Mouse (Mus musculus) heart, adult 2 months (tissue): ENCODE results near the gene Gm39653. TPM values are rescaled to one million over a fixed set of nuclear protein-coding genes. Genes with fewer than 3 reads are reported as not detected.

Experiments
- DNase-seq, 2 experiments: peaks; one replicate each; pipeline ENCODE4 v3.0.0; 2021
- H3K27ac ChIP-seq: fragments of 200-600 bp; 2 replicates; pipeline ENCODE4 v1.8.1; 2022
- H3K27me3 ChIP-seq: fragments of 200-500 bp; 2 replicates; pipeline ENCODE4 v1.6.1; 2012; ENCODE audit warnings: mild to moderate bottlenecking, low read length, inconsistent platforms, mixed read lengths; ENCODE audit not compliant: control insufficient read depth, insufficient read depth
- H3K36me3 ChIP-seq: fragments of 200-500 bp; 2 replicates; pipeline ENCODE4 v1.6.1; 2012; ENCODE audit warnings: low read length, inconsistent platforms; ENCODE audit not compliant: control insufficient read depth, insufficient read depth
- H3K4me1 ChIP-seq: fragments of 200-500 bp; 2 replicates; pipeline ENCODE4 v1.6.1; 2011; ENCODE audit warnings: low read length; ENCODE audit not compliant: control insufficient read depth, insufficient read depth
- H3K4me3 ChIP-seq: fragments of 200-600 bp; 2 replicates; pipeline ENCODE4 v1.8.1; 2022
- H3K79me2 ChIP-seq: fragments of 200-500 bp; replicated peaks from 2 replicates; pipeline ENCODE4 v1.6.1; 2012; ENCODE audit warnings: mild to moderate bottlenecking, inconsistent platforms, low read length, moderate library complexity, mixed read lengths; ENCODE audit not compliant: control insufficient read depth, insufficient read depth
- H3K9ac ChIP-seq: fragments of 200-500 bp; 2 replicates; pipeline ENCODE4 v1.6.1; 2012; ENCODE audit warnings: low read depth, mild to moderate bottlenecking, control low read depth, inconsistent platforms, low read length, mixed read lengths
- CTCF ChIP-seq: fragments of 200-600 bp; IDR thresholded peaks from 2 replicates; pipeline ENCODE4 v1.8.1; 2022; ENCODE audit warnings: antibody characterized with exemption, mild to moderate bottlenecking, moderate library complexity
- EP300 ChIP-seq: fragments of 200-500 bp; IDR thresholded peaks from 2 replicates; pipeline ENCODE4 v1.6.1; 2011; ENCODE audit warnings: low read depth, low read length, control low read depth; ENCODE audit not compliant: insufficient read depth
- POLR2A ChIP-seq: fragments of 200-500 bp; IDR thresholded peaks from 2 replicates; pipeline ENCODE4 v1.6.1; 2011; ENCODE audit warnings: mild to moderate bottlenecking, low read depth, low read length, control low read depth; ENCODE audit not compliant: insufficient read depth
- WGBS: fragments of 180-500 bp; shearing (Covaris S2); methylation state at CpG from one replicate; pipeline ENCODE4 v1.1.7; 2018; 5-methylcytosine and 5-hydroxymethylcytosine counted together
- intact Hi-C: fragments of 180-260 bp; cut with DNase I; formaldehyde crosslinking; loops from one replicate; pipeline ENCODE4 v1.15.1; 2025
- polyA plus RNA-seq: library from polyadenylated mRNA; depleted of rRNA; stranded (reverse); fragments of >200 nt; gene quantifications from 2 replicates; pipeline ENCODE4 v1.2.3, GENCODE M21; 2012
- total RNA-seq, 2 experiments: library from RNA; stranded (reverse); gene quantifications; 2 replicates each; pipeline ENCODE4 v1.2.3; 2021

Gene Gm39653
- total and polyA plus RNA-seq, 3 experiments: not detected

DNA sequence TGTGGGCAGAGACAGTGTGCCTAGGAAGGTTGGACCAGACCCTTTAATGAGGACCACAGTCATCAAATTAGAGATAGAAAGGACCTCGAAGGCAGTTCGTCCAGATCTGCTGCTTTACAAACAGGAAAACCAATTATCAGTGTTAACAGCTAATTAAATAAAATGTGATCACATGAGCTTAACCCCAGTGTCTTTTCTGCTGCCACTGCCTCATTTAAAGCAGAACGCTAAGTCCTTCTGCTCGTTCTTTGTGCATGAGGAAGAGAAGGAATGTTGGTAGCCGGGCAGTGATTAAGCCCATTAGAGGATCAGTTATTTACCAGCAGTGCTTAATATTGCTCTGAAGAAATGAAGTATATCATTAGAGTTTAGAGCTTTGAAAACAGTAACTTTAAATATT, 39.0 kb upstream of the Gm39653 start:
- H3K79me2 ChIP-seq: no peaks in the 10 kb centered on the region
- no peaks in the 10 kb centered on the region for H3K27me3 ChIP-seq
- H3K4me1 ChIP-seq: no peaks in the 10 kb centered on the region
- no peak overlapping the region for H3K4me3 ChIP-seq
- intact Hi-C loops: no loop called here
- DNase-seq: no peak
- TF ChIP-seq POLR2A (no peak), CTCF (no peak), EP300 (no peak)
- no peaks in the 10 kb centered on the region for H3K36me3 ChIP-seq
- no peak overlapping the region for H3K9ac ChIP-seq
- no peak overlapping the region for H3K27ac ChIP-seq
- 66% methylated on average over 5 of the region's 5 CpGs for WGBS

- no peak overlapping the region for H3K27ac ChIP-seq
- H3K27me3 ChIP-seq: no peaks in the 10 kb centered on the region
- H3K79me2 ChIP-seq: no peaks in the 10 kb centered on the region
- no peak overlapping the region for H3K4me3 ChIP-seq
- intact Hi-C loops: no loop called here
- no peak for TF ChIP-seq CTCF
- TF ChIP-seq EP300: no peak
- no peak for TF ChIP-seq POLR2A
- 76% methylated on average over 8 of the region's 8 CpGs for WGBS
- H3K4me1 ChIP-seq: no peaks in the 10 kb centered on the region
- DNase-seq: no peak
- no peaks in the 10 kb centered on the region for H3K36me3 ChIP-seq
- no peak overlapping the region for H3K9ac ChIP-seq
Observed at GRCm38 (mm10) chr1:63579153-63579552, 36.6 kb upstream of the Gm39653 start.

- H3K79me2 ChIP-seq: no peaks in the 10 kb centered on the region
- WGBS: 80% methylated on average over 7 of the region's 7 CpGs
Observed at GRCm38 (mm10) chr1:63586869-63587268, 28.9 kb upstream of the Gm39653 start.

DNA sequence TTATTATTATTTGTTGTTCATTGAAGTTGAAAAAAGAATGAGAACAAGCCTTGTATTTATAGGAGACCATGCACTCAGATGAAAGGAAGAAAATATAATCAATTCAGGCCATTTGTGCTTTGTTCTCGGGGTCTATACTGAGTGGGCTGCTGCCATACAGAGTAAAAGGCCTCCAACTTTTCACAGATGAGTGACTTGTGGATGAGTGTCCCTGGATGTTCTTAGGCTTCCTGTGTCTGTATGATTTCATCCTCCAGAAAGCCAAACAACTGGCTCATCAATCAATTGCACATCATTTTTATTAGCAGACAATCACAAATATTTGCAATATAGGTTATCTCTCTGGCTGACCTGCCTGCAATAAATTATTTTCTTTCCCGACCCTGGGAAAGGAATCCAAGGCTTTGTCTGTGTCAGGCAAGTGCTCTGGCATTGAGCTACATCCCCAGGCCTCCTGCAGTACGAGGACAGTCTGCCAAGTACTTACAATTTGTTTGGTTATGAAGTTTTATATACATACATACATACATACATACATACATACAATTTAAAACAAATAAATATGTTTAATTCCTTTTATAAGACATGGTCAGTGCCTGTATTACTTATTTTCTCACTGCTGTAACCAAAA, 11.8 kb upstream of the Gm39653 start:
- Histone ChIP-seq H3K79me2 (no peaks in the 10 kb centered on the region), H3K9ac (no peak overlapping the region), H3K4me3 (no peak overlapping the region), H3K27me3 (no peaks in the 10 kb centered on the region), H3K36me3 (no peaks in the 10 kb centered on the region), H3K4me1 (no peaks in the 10 kb centered on the region), H3K27ac (no peak overlapping the region)
- WGBS: 37% methylated on average over 3 of the region's 3 CpGs
- intact Hi-C loops: no loop called here
- DNase-seq: no peak
- TF ChIP-seq POLR2A (no peak), EP300 (no peak), CTCF (no peak)

More at GRCm38 (mm10) chr1:63586869-63587268, 28.9 kb upstream of the Gm39653 start:
- Histone ChIP-seq H3K27me3 (no peaks in the 10 kb centered on the region), H3K36me3 (no peaks in the 10 kb centered on the region), H3K9ac (no peak overlapping the region), H3K27ac (no peak overlapping the region), H3K4me3 (no peak overlapping the region), H3K4me1 (no peaks in the 10 kb centered on the region)
- no peak for DNase-seq
- intact Hi-C loops: no loop called here
- TF ChIP-seq POLR2A (no peak), EP300 (no peak), CTCF (no peak)

- peak; percentile 4; the same call in 1 of the 2 replicates for TF ChIP-seq CTCF
- TF ChIP-seq EP300: no peak
- H3K9ac ChIP-seq: no peak overlapping the region
- WGBS: 87% methylated on average over 4 of the region's 4 CpGs
- no peaks in the 10 kb centered on the region for H3K36me3 ChIP-seq
- no peaks in the 10 kb centered on the region for H3K27me3 ChIP-seq
- intact Hi-C loops: no loop called here
- H3K4me3 ChIP-seq: no peak overlapping the region
- H3K79me2 ChIP-seq: no peaks in the 10 kb centered on the region
- H3K4me1 ChIP-seq: no peaks in the 10 kb centered on the region
- H3K27ac ChIP-seq: no peak overlapping the region
- no peak for DNase-seq
Observed at GRCm38 (mm10) chr1:63609613-63610012, 6.2 kb upstream of the Gm39653 start.

- intact Hi-C loops: no loop called here
- peak in 1 of 2 experiments; percentile 24 for DNase-seq
- no peak for TF ChIP-seq EP300
- TF ChIP-seq CTCF: no peak
- no peak for TF ChIP-seq POLR2A
- Histone ChIP-seq H3K79me2 (no peaks in the 10 kb centered on the region), H3K36me3 (no peaks in the 10 kb centered on the region), H3K4me3 (no peak overlapping the region), H3K27me3 (no peaks in the 10 kb centered on the region), H3K27ac (no peak overlapping the region), H3K4me1 (no peaks in the 10 kb centered on the region), H3K9ac (no peak overlapping the region)
- 1% methylated on average over 11 of the region's 11 CpGs for WGBS
Observed at GRCm38 (mm10) chr1:63614594-63614993, 1.2 kb upstream of the Gm39653 start.
